Mouse (Mus musculus) CD4-positive, CD25-positive, alpha-beta regulatory T cell, adult 9 weeks (primary cell): ENCODE measurements around the gene Gm8332. TPM values are rescaled to one million over a fixed set of nuclear protein-coding genes. Genes with fewer than 3 reads are reported as not detected.

ENCODE experiments used
- polyA plus RNA-seq: library from polyadenylated mRNA; unstranded; fragments of 100-300 nt; shearing (Covaris generic); gene quantifications from one replicate; pipeline ENCODE4 v1.2.1, GENCODE M21; 2017

Gm8332 gene
- not detected for polyA plus RNA-seq

GRCm38 (mm10) chr12:88250000-88250399, at the start of gene Gm8332:
Gene Gm8332, minus strand, starts transcription at chr12:88250100.

GRCm38 (mm10) chr12:88274400-88274799, 24.5 kb upstream of the Gm8332 start, which contains the start of gene Gm5662:
Gene Gm5662, minus strand, starts transcription at chr12:88274500.

Other genes with a start within 250 kb of the Gm8332 start
- not detected for gene Gm2075, start 238.3 kb downstream of the Gm8332 start, polyA plus RNA-seq
- gene Gm6803, start 231.3 kb downstream of the Gm8332 start, polyA plus RNA-seq = not detected
- not detected for gene Gm2056, start 223.1 kb downstream of the Gm8332 start, polyA plus RNA-seq
- gene Gm16368, start 166.4 kb downstream of the Gm8332 start, polyA plus RNA-seq = not detected
- not detected for gene Gm10436, start 68.0 kb downstream of the Gm8332 start, polyA plus RNA-seq
- 0.15 TPM for gene Gm5662, start 24.4 kb upstream of the Gm8332 start, polyA plus RNA-seq
- not detected for gene Gm5039, start 73.9 kb upstream of the Gm8332 start, polyA plus RNA-seq
- 24.9 TPM for gene Adck1, start 110.5 kb upstream of the Gm8332 start, polyA plus RNA-seq